Mouse (Mus musculus): Measurements from ENCODE around the gene Grsf1.

Grsf1 gene

GRCm38 (mm10) chr5:88675443-88676387 lies at the start of gene Grsf1:
TSS of gene Grsf1 (minus strand) at chr5:88676171.
- DNase-seq (ENCODE audit: low spot score in 2 of 2), result peak; percentile 93

DNA sequence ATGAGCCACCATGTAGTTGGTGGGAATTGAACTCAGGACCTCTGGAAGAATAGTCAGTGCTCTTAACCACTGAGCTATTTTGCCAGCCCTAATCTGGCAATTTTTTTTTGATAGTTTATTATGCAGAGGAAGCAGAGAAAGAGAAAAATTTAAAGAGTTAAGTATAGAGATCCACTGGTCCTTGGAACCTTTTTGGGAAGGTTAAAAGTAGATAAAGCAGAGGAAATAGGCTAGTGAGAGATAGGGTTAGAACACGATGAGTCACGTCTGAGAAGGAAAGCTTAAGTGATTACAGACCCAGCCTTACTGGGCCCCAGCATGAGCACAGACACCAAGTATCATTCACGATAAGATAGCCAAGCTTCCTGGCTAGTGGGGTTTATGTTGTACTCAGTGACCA lies 48.1 kb upstream of the Grsf1 start:
- DNase-seq (ENCODE audit: low spot score in 2 of 2), result no peak

- DNase-seq (ENCODE audit: low spot score in 2 of 2), result peak; percentile 38 to 58
Observed at GRCm38 (mm10) chr5:88722213-88722600, 46.2 kb upstream of the Grsf1 start.

DNA sequence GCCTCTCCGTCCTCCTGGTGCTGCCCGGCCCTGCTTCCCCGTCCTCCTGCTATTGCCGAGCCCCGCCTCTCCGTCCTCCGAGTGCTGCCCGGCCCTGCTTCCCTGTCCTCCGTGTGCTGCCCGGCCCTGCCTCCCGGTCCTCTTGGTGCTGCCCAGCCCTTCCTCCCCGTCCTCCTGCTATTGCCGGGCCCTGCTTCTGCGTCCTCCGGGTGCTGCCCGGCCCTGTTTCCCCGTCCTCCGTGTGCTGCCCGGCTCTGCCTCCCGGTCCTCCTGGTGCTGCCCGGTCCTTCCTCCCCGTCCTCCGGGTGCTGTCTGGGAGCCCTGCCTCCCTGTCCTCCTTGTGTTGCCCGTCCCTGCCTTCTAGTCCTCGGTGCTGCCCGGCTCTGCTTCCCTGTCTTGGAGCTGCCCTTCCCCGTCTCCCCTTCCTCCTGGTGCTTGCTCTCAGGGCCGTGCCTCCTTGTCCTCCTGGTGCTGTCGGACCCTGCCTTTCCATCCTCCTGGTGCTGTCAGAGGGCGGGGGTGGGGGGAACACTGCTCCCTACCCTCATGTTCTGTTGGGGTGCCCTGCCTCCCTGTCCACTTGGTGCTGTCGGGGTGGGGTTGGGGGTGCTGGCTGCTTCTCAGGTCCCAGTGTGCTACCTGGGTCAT lies 45.7 kb upstream of the Grsf1 start:
- DNase-seq (ENCODE audit: low spot score in 2 of 2), result peak; percentile 39 to 49

DNA sequence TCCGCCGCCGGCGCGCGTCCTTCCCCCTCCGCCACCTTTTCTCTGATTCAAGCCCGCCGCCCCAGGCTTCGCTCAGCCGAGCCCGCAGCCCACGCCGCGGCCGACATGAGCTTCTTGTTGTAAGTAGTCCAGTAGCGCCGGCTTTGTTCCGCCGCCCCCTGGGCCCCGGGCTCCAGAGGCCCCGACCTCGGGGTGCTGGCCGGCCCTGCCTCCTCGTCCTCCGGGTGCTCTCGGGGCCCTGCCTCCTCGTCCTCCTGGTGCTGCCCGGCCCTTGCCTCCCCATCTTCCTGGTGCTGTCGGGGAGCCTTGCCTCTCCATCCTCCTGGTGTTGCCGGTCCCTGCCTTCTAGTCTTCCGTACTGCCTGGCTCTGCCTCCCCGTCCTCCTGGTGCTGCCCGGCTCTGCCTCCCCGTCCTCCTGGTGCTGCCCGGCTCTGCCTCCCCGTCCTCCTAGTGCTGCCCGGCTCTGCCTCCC lies 45.1 kb upstream of the Grsf1 start:
- no peak for DNase-seq (ENCODE audit: low spot score in 2 of 2)

- peak; percentile 96 to 98 for DNase-seq (ENCODE audit: low spot score in 2 of 2)
Observed at GRCm38 (mm10) chr5:88720116-88721002, 44.4 kb upstream of the Grsf1 start, which contains the start of gene Mob1b. TSS of gene Mob1b (plus strand) at chr5:88720855.

- DNase-seq (ENCODE audit: low spot score in 2 of 2), result no peak
Observed at GRCm38 (mm10) chr5:88716983-88717382, 41.0 kb upstream of the Grsf1 start.

DNA sequence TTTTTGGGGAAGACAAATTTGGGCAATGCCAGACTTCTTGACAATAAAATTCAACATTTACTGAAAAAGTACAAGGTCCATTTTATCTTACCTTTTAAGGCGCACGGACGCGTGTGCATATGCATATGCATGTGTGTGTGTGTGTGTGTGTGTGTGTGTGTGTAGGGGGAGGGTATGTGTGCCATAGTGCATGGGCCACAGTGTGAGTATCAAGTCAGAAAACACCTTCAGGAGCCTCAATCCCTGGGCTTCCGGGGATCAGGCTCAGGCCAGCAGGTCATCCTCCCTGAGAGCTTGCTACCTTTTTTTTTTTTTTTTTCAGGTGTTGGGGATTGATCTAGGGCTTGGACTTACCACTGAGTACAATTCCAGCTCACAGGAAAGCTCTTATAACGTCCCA lies 36.4 kb upstream of the Grsf1 start:
- DNase-seq (ENCODE audit: low spot score in 2 of 2), result peak in 1 of 2 experiments; percentile 24

- peak; percentile 54 to 74 for DNase-seq (ENCODE audit: low spot score in 2 of 2)
Observed at GRCm38 (mm10) chr5:88711618-88712224, 35.8 kb upstream of the Grsf1 start.

- peak in 1 of 2 experiments; percentile 38 for DNase-seq (ENCODE audit: low spot score in 2 of 2)
Observed at GRCm38 (mm10) chr5:88711128-88711527, 35.2 kb upstream of the Grsf1 start.

- no peak for DNase-seq (ENCODE audit: low spot score in 2 of 2)
Observed at GRCm38 (mm10) chr5:88703551-88703950, 27.6 kb upstream of the Grsf1 start.

DNA sequence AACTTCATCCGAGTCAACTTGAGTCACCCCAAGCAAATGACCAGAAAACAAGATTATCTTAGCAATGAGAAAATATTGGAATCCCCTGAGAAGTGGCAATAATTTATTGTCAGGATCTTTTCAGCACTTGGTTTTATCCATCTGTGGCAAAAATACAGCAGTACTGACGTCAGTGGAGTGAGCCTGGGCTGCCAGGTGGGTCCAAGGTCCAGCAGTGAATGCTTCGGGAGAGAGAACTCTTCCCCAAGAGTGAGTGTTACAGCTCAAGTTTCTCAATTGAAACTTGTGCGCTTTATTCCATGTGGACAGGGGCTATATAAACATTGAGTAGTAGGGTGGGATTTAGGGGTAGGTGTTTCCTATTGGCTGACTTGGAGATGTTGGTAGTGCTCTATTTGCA lies 26.1 kb upstream of the Grsf1 start:
- DNase-seq (ENCODE audit: low spot score in 2 of 2), result no peak

- no peak for DNase-seq (ENCODE audit: low spot score in 2 of 2)
Observed at GRCm38 (mm10) chr5:88699251-88699913, 23.4 kb upstream of the Grsf1 start.

DNA sequence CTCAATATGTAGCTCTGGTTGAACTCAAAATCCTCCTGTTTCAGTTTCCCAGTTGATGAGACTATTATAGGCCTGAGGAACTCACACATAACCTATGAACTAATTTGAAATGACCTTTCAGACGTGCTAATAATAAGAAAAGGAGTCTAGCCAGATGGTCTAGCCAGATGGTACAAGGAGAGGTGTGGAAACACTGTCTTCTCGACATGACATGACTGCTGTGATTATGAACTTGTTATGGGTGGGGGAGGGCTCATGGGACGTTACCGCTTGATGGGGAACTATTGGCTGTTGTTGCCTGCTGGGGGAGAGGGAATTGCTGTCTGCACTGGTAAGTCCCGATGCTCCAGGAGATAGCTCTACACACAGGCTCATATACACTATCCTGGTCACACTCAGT lies 21.3 kb upstream of the Grsf1 start:
- no peak for DNase-seq (ENCODE audit: low spot score in 2 of 2)

GRCm38 (mm10) chr5:88693057-88693456 lies 17.1 kb upstream of the Grsf1 start:
- DNase-seq (ENCODE audit: low spot score in 2 of 2), result no peak

DNA sequence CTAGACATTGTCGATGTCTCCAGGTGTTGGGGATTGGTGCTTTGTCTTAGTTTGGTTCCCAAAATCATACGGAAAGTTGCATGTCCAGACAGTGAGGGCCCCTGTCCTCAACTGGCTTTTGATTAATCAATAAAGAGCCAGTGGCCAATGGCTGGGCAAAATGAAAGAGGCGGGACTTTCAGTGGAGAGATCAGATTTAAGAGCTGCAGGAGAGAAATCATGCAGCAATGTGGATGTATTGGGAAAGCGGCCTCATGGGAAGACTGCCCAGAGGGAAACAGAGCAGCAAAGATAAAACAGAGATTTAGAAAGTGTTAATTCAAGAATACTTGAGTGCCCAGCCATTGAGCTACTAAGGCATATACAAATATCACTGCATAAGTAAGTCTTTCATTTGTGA lies 16.6 kb upstream of the Grsf1 start:
- DNase-seq (ENCODE audit: low spot score in 2 of 2), result no peak

DNA sequence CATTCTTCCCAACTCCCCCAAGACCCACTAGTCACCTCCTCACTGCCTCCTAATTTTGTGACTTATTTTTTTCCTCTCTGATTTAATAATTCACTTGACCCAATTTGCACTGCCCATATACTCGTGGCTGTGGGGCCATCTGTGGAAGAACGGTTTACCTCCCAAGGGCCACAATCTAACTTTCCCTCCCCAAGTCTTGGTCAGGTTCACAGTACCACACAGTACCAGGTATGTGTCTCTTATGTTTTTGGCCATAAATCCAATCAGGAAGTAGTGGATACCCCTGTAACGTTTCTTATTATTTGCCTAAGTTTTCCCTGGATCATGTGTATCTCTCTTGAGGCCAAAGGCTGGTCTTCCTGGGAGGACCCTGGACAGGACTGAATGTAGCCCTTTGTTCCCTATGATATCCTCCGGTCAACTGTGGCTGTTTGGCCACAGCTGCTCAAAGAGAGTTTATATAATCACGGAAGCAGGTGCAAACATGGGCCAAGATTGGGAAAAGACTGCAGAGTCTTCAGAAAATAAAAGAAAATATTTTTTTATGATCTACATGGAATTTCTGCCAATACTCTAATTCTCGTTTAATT lies 15.6 kb upstream of the Grsf1 start:
- DNase-seq (ENCODE audit: low spot score in 2 of 2), result no peak

- DNase-seq (ENCODE audit: low spot score in 2 of 2), result no peak
Observed at GRCm38 (mm10) chr5:88690681-88691505, 14.9 kb upstream of the Grsf1 start.

DNA sequence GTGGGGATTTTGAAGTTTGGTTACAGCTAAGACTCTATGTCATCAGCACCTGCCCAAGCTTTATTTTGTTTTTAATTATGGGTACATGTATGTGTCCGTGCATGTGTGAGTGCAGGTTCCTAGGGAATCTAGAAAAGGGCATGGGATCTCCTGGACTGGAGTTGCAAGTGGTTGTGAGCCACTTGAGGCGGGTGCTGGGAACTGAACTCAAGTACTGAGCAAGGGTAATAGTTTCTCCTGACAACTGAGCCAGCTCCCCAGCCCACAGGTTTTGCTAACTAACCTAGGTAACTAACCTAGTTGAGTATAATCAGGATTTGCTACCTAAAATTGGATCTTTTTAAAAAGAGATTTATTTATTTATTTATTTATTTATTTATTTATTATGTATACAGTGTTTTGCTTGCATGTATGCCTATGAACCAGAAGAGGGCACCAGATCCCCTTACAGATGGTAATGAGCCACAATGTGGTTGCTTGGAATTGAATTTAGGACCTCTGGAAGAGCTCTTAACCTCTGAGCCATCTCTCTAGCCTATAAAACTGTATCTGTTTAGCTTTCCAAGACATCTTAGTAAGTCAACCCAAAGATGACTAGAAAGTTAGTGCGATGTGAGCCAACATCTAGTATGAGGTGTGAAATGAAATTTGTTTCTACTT lies 13.4 kb upstream of the Grsf1 start:
- DNase-seq (ENCODE audit: low spot score in 2 of 2), result no peak

Data from right cerebral cortex, postnatal 10 days (tissue).